ENCODE assay signal across 13 mouse cellular contexts in the genomic region with DNA sequence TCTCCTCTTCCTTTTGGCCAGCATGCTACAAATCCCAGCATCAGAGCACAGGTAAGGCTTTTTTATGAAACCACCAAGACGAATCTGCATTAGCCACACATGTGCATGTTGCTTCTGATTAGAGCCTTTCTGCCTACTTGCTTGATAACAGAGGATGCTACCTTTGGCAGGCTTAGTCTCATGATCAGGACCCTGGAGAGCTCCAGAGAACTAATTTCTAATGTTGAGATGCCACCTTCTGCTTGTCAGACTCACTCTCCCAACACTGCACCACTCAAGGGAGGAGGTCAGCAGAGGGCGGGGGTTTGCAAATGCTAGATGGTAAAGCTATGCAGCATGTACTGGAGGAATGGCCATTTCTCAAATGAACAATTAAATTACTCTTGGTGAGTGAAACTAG.
A peak's percentile ranks its signal among the peaks of the same experiment; 100 is the strongest.
DNase-seq lines count a peak whose midpoint lies in the region; ATAC-seq and TF ChIP-seq lines count a peak whose summit lies in the region.
"Had no signal": no experiment of that assay in that cellular context is flagged by ENCODE, and none has a peak within 500 bp of the region (broad histone marks: within the 10 kb centered on the region; RNA-seq: fewer than 3 reads in every experiment).

No protein-coding gene starts in this region.

- H3K36me3 ChIP-seq in kidney, postnatal 0 days (ENCODE audit: insufficient read depth, low read length), result no peaks in the 10 kb centered on the region
- H3K36me3 ChIP-seq: forebrain, embryonic 10.5 days had no signal

- no peak overlapping the region for H3K4me3 ChIP-seq in kidney, postnatal 0 days (replicated peaks; ENCODE audit: low read depth, low read length)
- H3K4me3 ChIP-seq: forebrain, embryonic 10.5 days had no signal

- no peaks in the 10 kb centered on the region for H3K27me3 ChIP-seq in kidney, postnatal 0 days (ENCODE audit: insufficient read depth, low read length)

- 63% methylated on average over 2 of the region's 2 CpGs for WGBS in kidney, postnatal 0 days

- no peak overlapping the region for H3K4me2 ChIP-seq in kidney, postnatal 0 days (ENCODE audit: low read length)
- H3K4me2 ChIP-seq: heart, embryonic 11.5 days; hindbrain, embryonic 14.5 days; liver, embryonic 11.5 days had no signal

- H3K9ac ChIP-seq in kidney, postnatal 0 days (ENCODE audit: low read depth, low read length), result no peak overlapping the region
- H3K9ac ChIP-seq: hindbrain, embryonic 14.5 days had no signal

- no peaks in the 10 kb centered on the region for H3K9me3 ChIP-seq in kidney, postnatal 0 days (replicated peaks; ENCODE audit: low read length)
- H3K9me3 ChIP-seq: forebrain, embryonic 10.5 days had no signal

- ATAC-seq in kidney, postnatal 0 days (replicated peaks; ENCODE audit: low FRiP score, low read depth), result no peak

- H3K27ac ChIP-seq in kidney, postnatal 0 days, result no peak overlapping the region
- H3K27ac ChIP-seq: forebrain, embryonic 10.5 days; hindbrain, embryonic 14.5 days; stomach, postnatal 0 days had no signal

- H3K4me1 ChIP-seq in kidney, postnatal 0 days (replicated peaks; ENCODE audit: insufficient read depth, low read length), result no peaks in the 10 kb centered on the region
- H3K4me1 ChIP-seq: forebrain, embryonic 10.5 days had no signal

- peak; percentile 65 for DNase-seq in kidney, postnatal 0 days (ENCODE audit: low spot score)
- no peak for DNase-seq in kidney, adult 18-20 months
- peak; percentile 57 for DNase-seq in ES-CJ7 (ENCODE audit: low read depth, low spot score)
- peak; percentile 47 for DNase-seq in R1 (ENCODE audit: low read depth, low spot score)
- DNase-seq in forelimb bud, embryonic 11.5 days (ENCODE audit: low read depth, low spot score), result peak; percentile 48
- no peak for DNase-seq in right cerebral cortex, postnatal 4 days
- DNase-seq in thymus, postnatal 0 days (ENCODE audit: low spot score), result no peak
- DNase-seq: kidney, postnatal 14 days had no signal

- no peak for TF ChIP-seq CTCF in kidney, postnatal 0 days (IDR thresholded peaks at IDR 0.05; ENCODE audit: low read depth)

Comparison
In these comparisons a context has a peak if more than half of its experiments do, and no peak if none do; other contexts are left out.
1. DNase-seq: peak in kidney, postnatal 0 days (single experiment), ES-CJ7 (single experiment), R1 (single experiment) and forelimb bud, embryonic 11.5 days (single experiment); none in kidney, adult 18-20 months (single experiment), right cerebral cortex, postnatal 4 days (single experiment) and thymus, postnatal 0 days (single experiment).